Mouse (Mus musculus) hematopoietic stem cell, adult 5-6 weeks (primary cell): ENCODE measurements around the gene Gm49336. TPM values are rescaled to one million over a fixed set of nuclear protein-coding genes. Genes with fewer than 3 reads are reported as not detected.

ENCODE experiments used
- ATAC-seq, 2 experiments: fragments of 125-278 bp in 1 of 2; replicated peaks in 1 of 2; 2 replicates each; pipeline ENCODE4 v1.8.0; 2016 to 2017; ENCODE audit warnings: inconsistent platforms in 2 of 2, mild to moderate bottlenecking in 2 of 2, moderate number of reproducible peaks in 2 of 2, low read depth in 1 of 2, moderate TSS enrichment in 1 of 2; ENCODE audit not compliant: low FRiP score in 2 of 2, poor library complexity in 2 of 2, severe bottlenecking in 2 of 2, insufficient read depth in 1 of 2, low TSS enrichment in 1 of 2
- total RNA-seq: library from RNA; stranded (forward); fragments of 172-1452, 232-1000 nt; gene quantifications from 2 replicates; pipeline ENCODE4 v1.2.3, GENCODE M21; 2017

The Gm49336 gene
- total RNA-seq, 1 experiment from 2014 or later = 79.8 TPM

DNA sequence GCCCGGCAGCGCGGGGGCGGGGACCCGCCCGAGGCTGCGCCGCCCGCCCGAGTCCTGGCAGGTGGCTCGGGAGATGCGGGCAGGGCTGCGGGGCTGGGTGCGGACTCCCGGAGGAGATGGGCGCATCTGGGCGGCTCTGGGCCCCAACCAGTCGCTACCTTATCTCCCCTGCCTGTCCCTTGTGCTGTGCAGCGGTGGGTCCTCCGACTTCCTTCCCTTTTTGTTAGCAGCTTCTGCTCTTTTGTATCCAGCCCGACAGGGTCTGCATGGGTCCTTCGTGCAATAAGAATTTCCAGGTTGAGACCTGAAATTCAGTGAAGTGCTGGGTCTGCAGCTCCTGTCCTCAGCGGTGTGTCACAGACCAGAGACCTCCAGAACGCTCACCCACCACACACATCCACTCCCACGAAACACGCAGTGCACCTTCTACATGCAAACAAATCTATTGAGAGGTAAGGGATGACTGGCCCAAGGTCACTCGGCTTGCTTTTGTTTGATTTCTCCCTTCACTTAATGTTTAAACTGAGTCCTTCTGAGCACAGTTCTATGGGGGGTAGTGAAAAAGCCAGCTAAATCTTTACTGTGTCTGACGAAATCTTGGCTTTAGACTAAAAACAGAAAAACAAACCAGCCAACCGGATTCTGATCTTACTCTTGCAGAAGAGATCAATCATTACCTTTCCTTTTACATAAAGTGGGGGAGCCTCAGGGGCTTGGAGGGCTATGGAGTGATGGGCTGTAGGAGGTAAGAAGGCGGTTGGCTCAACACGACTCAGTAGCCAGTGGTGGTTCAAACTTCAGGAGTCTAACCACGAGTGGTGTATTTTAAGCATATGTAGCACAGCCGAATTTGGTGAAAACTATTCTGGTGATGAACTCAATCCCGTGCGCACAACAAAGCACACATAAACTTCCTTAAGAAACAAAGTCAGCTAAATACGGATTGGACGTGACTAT, 73.4 kb downstream of the Gm49336 start:
- ATAC-seq = peak; percentile 56 to 63; a peak in 3 of 4 replicates

DNA sequence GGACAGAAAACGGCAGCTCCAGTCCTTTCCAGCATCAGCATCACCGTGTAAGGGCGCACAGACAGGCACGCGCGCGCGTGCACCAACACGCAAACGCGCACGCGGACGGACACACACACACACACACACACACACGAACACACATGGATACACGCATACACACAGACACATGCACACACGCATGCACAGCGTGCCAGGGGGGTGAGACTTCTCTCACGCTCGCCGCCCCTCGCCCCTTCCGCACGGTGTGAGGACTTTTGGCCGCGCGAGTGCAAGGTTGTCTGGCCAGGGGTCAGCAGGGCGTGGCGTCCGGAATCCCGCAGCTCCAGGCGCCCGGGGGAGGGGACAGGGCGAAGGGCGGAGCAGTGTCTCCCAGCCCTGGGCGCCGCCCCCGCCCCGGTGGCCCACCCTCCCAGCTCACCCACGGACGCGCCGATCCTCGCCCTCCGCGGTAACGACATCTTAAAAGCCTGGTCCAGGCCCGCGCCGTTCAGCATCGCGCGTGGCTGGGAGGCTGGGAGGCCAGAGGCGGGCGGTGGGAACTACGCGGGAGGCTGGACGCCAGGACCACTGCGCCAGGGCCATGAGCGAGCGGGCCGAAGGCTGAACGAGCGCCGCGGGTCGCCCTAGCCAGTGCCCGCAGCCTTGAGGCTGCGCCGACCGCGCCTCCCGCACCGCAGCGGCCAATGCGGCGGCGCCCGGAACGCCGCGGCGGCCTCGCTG, 74.3 kb downstream of the Gm49336 start:
- ATAC-seq = peak; percentile 19 to 26; a peak in 1 of 4 replicates

DNA sequence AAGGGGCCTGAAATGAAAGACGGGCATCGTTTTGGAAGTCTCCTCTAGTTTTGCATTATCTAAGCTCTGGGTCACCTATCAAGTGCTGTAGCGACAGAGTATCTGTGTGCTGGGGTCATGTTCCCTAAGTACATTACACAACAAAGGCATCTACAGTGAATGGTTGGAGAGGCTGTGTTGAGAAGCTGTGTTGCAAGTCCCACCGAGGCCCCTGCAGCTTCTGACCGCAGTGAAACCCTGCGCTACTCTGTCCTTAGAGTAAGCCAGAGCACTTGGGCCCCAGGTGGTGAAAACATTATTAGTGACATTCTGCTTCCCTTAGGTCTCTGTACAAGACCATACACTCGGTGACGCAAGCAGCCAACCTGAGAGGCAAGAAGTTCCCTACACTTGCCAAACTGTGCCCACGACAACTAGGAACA, 74.8 kb downstream of the Gm49336 start:
- peak; percentile 37 to 57; a peak in 2 of 4 replicates for ATAC-seq

DNA sequence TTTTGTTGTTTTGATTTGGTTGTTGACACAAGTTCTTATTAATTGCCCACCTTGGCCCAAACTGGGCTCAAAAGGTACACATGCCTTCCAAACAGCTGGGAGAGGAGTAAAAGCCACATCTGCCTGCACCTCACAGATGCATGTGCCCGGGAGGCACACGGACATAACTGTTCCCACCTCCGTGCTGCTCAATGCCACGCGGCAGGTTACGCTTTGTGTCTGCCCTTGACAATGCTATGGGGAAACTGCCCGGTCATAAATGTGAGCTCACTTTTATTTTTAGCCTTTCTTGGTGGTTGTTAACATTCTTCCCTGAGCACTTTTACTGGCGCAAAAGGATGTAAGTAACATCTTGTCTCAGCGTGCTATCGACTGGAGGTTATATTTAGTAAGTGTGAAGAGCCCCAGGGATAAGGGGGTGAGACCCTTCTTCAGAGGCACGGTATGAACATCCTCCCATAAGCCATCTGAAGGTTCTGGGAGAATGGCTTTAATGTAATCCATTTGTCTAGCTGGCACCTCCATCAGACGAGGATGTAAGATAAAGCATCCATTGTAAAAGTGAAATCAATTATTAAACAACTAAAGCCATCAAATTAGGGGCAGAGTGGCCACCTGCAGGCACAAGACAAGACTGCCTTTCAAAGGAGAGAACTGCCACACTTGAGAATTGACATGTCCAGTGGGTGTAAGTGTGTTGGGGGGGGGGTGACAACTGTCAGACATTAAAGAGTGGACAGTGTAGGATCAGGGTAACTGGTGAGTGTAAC, 78.8 kb downstream of the Gm49336 start:
- ATAC-seq = no peak

DNA sequence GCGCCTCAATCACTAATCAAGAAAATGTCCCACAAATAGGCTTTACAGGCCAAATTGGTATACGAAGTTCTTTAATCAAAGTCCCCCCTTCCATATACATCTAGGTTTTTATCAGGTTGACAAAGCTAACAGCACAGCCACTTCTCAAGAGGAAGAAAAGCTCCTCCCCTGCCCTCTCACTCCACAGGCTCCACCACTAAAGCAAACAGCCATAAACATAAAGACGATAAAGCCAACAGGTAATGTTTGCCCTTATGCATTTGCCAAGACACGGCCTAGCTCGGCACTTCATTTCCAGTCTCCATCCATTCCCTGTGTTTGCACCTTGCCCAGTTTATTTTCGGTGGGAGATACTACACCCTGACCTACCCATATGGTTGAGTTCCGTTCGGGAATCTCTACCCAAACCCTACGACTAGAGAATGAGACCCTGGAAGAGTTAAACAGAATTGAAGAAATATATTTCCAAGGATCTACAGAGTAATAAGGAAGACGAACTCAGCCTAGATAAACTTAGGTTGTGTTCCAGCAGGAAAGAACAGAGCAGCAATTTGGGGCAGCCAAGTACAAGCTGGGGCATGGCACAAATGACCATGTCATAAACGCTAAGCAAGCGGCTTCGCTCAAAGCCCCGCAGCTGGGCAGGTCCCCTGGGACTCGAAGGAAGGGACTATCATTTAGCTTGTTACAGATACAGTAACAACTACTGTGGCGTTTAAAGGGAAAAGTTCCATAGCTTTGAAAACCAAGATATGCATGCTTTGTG, 80.3 kb downstream of the Gm49336 start:
- no peak for ATAC-seq

DNA sequence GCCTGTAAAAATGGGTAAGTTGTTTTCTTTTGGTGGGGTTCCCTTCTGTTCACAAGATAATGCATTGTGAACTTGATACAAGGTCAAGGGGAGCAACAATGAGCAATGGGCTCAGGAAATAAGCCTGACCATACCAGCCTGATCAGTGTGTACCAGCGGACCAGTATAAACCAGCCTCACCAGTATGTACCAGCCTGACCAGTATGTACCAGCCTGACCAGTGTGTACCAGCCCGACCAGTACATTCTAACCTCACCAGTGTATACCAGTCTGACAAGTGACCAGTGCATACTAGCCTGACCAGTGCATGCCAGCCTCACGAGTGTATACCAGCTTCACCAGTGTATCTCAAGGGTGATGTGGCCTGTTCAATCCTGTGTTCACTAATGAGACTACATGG, 87.9 kb downstream of the Gm49336 start:
- ATAC-seq = no peak

Other genes starting within 250 kb of the Gm49336 start
- gene Atp8a2, start 54.3 kb downstream of the Gm49336 start, total RNA-seq = 0.84 and 3.4 TPM in 2 replicates
- not detected in 2 replicates for gene Nupl1, start 76 bp downstream of the Gm49336 start, total RNA-seq
- 60.0 and 67.3 TPM in 2 replicates for gene Mtmr6, start 13.7 kb upstream of the Gm49336 start, total RNA-seq
- 0.20 and 0.50 TPM in 2 replicates for gene Amer2, start 121.8 kb upstream of the Gm49336 start, total RNA-seq